Mouse (Mus musculus) kidney, adult 2 months (tissue): Measurements from ENCODE around the gene Dab1.

Experiments
- CTCF ChIP-seq: fragments of 200-500 bp; conservative IDR thresholded peaks from 2 replicates; pipeline ENCODE4 v1.5.1; 2011; ENCODE audit warnings: low read depth, mild to moderate bottlenecking, control low read depth, low read length, moderate library complexity, mixed read lengths; ENCODE audit not compliant: insufficient read depth, insufficient read length
- POLR2A ChIP-seq: fragments of 200-500 bp; IDR thresholded peaks from one replicate; pipeline ENCODE4 v1.6.1; 2011; ENCODE audit warnings: low read depth, low read length, control low read depth

DNA sequence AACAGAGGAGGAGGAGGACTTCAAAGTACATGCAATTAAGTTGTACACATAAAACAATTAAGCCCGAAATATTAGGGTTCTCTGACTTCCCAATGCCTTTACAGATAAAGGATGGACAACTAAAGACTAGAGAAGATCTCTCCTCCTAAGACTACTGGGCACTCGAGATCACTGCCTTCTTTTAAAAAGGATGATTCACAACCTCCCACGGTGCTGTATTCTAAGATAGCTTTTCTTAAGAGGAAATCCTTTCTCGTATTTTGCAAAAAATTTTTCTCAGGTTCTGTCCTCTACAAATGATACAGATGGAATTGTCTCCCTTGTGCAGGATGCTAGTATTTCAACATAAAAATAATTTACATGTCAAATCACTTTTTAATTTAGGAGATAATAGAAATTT is 500.9 kb downstream of the Dab1 start:
- no peak for TF ChIP-seq CTCF
- TF ChIP-seq POLR2A: no peak
